Mouse (Mus musculus): Measurements from ENCODE around the gene Mcf2.
A peak's percentile ranks its signal among the peaks of the same experiment; 100 is the strongest.

Gene Mcf2

DNA sequence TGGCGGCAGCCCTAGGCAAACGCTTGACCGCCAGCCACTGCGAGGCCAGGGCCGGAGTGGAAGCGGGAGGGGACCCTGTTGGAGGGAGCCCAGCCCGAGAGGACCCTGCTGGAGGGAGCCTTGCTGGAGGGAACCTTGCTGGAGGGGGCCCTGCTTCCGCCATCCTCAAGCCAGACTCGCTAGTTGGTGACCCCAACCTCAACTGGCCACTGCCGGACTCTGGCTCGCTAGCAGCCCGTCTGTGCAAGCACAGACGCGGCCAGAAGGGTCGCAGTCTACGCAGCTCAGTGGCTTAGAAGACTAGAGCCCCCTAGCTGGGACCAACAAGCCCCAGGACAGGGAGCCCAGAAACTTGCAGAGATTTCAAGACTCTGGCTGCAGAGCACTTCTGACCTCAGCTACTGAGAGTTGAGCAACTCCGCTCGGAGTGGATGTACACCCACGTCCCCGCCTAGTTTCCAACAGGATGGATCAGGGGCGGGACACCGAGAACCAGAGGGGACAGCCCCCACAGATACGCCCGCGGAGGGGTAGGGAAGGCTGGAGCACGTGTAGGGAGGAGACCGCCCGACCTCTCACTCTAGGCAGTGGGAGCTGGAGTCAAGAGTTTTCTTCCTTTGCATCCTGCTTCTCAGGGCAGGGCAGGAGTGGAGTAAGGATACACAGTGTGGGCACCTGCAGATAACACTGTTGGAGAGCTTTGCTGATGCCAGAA is at the start of gene Mcf2:
Gene Mcf2 (minus strand): TSS at position 346 of the 715 bp plus-strand sequence.
- DNase-seq (ENCODE audit: low spot score in 2 of 2), result no peak

DNA sequence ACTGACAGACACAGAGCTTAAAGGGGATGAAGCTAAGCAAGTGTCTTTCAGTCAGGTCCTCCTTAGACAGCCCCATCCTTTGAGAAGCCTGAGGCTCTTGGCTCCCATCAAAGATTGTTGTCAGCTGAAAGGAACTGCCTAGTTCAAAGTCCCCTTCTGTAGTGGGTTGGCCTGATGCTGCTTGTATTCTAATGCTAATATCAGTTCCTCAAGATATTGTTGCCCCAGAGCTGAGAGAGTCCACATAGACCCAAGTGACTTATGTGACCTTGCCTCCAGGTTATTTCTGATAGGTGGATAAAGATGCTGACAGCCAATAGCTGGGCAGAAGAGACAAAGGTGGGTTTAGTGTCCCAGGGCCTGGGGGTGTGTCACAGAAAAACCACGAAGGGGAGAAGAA is 8.8 kb upstream of the Mcf2 start:
- DNase-seq (ENCODE audit: low spot score in 2 of 2), result no peak

DNA sequence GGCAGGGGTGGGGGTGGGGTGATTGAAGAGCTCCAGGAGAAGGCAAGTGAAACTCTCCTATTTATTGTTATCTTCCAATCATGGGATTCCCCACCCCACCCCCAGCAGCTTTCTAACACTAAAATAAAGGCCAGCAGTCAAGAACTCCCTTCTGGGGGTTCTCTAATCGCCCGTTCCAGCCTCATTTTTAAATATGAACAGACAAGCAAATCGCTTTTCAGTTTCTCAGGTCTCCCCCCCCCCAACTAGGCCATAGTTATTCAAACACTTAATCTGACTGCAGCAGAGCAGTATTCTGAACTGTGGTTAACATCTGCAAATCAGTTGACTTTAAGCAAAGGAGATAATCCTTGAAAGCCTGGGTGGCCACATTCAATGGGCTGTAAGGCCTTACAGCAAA is 3.7 kb upstream of the Mcf2 start:
- no peak for DNase-seq (ENCODE audit: low spot score in 2 of 2)

DNA sequence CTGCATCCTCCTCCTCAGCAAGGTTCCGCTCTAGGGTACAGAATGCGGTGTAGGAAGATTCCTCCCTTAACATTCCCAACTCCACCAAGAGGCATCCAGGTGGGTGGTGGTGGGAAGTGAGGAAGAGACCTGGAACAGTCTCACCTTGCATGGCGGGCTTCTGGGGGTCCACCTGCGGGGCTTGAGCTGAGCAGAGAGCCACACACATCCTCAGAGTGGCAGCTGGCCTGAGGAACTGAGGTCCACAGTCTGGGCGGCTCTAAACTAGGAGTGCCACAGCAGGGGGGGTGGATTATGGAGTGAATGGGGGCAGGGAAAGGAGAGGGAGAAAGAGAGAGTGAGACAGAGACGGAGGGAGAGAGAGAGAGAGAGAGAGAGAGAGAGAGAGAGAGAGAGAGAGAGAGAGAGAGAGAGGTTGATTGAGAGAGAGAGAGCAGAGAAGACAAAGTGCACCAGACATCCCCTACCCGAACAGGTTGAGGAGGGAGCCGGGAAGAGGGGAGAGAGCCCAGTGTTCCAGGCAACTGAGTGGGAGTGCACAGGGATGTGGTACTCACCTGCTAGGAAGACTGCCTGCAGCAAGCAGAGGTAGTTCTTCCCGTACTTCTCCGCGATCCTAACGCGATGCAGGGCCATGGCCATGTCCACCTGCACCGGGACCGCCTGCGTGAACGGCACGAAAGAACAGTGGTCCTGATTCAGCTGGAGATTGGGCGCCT is 705 bp downstream of the Mcf2 start:
- DNase-seq (ENCODE audit: low spot score in 2 of 2), result no peak

DNA sequence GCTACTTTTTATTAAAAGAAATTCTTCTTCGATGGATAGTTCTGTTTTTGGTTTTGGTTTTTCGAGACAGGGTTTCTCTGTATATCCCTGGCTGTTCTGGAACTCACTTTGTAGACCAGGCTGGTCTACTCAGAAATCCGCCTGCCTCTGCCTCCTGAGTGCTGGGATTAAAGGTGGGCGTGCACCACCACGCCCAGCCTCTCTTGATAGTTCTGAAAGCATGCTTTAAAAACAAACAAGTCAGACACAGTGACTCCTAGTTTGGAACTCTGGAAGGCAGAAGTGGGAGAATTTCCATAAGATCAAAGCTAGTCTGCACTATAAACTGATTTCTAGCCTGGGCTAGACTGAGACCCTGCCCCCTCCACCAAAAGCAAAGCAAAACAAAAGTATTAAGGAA is 8.8 kb downstream of the Mcf2 start:
- no peak for DNase-seq (ENCODE audit: low spot score in 2 of 2)

DNA sequence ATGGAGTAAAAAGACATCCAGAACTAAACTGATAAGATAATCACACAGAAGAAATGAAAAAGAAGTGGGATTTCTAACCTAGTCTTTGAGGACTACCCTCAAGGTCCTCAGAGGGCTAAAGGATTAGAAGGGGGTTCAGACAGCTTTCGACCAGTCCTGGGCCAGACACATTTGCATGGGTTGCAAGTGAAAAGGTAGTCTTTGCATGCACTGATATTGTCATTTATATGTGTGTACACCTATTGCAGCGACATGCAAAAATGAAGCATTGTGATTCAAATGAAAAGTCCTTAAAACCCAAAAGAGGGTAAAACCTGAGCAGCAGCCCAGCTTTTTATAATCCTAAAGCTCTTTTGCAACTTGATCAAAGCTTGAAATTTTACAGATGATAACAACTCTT is 9.4 kb downstream of the Mcf2 start:
- DNase-seq (ENCODE audit: low spot score in 2 of 2), result no peak

DNA sequence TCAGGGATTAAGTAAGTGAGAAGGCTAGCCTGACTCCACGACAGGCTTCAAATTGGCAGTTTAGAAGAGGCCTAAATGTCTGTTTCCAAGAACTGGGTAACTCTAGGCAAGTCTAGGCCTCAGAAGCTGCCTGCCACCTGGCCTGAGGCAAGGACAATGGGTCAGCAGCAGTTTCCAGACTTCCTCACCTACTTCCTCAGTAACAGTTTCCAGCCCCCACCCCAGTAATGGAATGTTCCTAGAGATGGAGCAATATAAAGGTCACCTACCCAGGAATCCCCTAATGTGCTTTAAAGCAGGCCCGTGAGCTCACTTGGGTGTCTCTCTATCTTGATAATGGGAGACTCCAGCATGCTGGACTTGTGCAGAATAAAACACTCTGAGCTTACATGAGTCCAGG is 10.1 kb downstream of the Mcf2 start:
- no peak for DNase-seq (ENCODE audit: low spot score in 2 of 2)

DNA sequence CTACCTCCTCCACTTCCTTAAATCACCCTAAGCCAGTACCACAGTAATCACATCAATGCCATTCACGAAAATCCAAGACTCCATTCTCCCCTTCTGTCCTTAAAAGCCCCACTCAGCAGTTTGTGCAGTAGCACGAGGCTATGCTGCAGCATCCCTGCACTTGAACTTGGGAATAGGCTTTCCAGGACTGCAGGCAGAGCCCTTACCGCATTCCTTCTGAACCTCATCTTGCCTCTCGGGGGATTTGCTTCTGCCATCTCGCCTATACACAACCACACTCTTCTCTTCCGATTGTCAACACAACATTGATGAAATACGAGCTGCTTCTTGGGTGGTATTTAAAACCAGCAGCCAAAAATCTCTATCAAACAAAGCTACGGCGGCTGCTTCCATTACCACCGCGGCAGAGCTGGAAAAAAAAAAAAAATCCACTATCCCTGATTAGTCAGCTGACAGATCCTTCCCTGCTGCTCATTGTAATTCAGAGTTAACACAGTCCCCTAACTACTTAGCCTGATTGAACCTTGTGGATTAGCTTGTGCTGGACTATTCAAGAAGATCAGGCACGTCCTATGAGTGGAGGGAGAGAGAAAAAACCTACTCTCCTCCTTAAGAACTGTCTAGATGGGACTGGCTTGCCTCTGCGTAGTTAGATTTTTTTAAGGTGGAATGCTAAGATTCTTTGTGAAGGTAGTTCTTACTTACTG is 31.5 kb downstream of the Mcf2 start:
- no peak for DNase-seq (ENCODE audit: low spot score in 2 of 2)

DNA sequence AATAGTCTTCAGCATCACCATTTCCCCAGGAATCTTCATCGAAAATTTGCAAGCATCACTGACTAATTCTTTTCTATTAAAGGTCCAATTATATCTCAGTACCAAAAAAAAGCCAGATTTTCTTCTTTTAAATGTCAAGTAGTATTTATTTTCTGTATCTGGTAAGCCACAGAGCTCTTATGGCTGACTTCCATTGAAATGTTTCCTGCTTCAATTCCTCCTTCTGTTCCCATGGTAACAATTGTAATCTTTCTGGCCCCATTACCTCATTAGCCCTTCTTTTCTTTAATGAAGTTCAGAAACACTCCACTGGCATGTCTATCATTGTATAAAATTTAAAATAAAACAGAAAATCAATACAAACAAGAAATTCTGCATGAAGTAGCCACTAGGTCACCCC is 103.5 kb downstream of the Mcf2 start:
- no peak for DNase-seq (ENCODE audit: low spot score in 2 of 2)

DNA sequence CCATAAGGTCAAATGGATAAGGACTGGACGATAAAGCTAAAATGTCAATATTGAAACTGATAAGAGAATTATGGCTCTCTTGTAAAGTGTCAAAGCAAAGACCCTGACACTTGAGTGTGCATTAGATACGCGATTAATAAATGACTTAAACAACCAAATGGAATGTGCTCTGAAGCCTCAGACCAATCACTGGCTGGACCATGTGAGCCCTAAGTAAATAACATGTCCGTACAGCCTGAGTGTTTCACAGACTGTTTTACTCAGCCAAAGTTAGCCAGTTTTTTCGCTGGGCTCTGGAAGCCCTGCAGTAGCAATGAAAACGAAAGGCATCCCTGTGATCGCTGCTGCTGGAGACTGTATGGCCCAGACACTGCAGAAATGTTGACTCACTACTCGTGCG is 123.7 kb downstream of the Mcf2 start:
- no peak for DNase-seq (ENCODE audit: low spot score in 2 of 2)

DNA sequence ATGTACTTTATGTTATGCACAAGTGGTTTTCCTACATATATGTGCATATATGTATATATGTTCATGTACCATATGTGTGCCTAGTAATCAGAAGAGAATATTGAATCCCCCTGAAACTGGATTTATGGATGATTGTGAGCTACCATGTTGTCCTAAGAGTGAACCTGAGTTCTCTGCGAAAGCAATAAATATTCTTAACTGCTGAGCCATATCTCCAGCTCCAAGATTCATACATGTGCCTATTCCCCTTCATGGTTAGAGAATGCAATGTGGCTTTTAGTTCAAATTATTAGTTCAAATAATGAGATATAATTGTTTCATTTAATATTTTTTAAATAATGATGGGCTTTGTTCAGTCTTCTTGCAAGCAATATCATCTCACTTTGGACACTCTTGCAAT is 124.1 kb downstream of the Mcf2 start:
- DNase-seq (ENCODE audit: low spot score in 2 of 2), result no peak

DNA sequence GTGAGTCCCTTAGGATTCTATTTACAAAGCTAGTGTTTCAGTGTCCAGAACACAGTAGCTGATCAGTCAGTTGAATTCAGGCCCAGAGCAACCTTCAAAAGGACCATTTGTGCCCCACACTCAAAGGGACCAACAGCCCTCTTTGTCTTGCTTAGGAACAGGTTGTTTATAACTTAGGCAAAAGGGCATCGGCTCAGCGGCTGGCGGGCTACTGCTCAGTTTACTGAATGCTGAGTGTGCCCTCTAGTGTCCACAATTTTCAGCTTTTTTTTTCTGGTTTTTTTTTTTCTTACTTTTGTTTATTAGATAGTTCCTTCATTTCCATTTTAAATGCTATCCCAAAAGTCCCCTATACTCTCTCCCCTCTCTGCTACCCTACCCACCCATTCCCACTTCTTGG is 152.2 kb downstream of the Mcf2 start:
- no peak for DNase-seq (ENCODE audit: low spot score in 2 of 2)

DNA sequence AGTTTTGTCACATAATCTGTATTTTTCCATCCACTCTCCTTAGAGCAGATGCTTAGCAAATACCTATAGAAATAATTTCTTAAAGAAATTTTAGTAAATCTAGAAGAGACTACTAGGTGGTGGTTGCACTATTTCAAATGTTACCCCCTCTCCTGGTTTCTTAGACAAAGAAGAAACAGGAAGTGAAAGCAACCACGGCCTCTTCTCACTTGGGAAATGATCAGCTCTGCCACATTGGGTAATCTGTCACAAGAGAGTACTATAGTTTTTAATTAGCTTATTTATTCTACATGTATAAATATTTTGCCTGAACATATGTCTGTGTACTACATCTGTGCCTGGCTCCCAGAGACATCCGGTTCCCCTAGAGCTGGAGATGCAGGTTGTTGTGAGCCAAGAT is 157.3 kb downstream of the Mcf2 start:
- no peak for DNase-seq (ENCODE audit: low spot score in 2 of 2)

DNA sequence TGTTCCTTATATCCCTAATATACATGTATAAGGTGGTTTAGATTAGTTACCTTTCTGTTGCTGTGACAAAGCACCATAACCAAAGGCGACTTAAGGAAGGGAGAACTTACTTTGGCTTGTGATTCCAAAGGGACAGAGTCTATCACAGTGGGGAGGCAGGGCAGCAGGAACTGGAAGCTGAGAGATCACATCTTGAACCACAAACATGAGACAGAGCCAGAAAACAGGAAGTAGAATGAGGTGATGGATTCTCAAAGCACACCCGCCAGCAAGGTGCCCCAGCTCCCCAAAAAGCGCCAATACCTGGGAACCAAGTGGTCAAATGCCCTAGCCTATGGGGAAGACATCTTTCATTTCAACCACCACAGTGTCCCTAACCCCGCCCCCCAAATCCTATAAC is 157.9 kb downstream of the Mcf2 start:
- DNase-seq (ENCODE audit: low spot score in 2 of 2), result no peak

DNA sequence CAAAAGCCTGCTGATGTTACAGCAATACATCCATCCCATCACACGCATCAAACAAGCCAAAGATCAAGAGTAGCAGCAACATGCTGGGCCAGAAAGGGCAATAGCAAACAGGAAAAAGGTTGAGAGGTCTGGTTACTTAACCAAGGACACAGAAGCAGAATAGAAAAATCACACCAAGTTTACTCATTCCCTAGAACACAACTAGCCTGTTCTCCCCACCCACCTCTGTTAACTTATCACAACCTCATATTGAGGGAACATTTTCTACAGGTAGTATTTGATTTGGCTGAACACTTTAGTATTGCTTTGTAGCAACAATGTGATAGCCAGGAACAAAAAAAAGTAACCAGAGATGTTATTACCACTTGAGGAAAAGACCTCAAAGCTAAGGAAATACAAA is 164.3 kb downstream of the Mcf2 start:
- no peak for DNase-seq (ENCODE audit: low spot score in 2 of 2)

DNA sequence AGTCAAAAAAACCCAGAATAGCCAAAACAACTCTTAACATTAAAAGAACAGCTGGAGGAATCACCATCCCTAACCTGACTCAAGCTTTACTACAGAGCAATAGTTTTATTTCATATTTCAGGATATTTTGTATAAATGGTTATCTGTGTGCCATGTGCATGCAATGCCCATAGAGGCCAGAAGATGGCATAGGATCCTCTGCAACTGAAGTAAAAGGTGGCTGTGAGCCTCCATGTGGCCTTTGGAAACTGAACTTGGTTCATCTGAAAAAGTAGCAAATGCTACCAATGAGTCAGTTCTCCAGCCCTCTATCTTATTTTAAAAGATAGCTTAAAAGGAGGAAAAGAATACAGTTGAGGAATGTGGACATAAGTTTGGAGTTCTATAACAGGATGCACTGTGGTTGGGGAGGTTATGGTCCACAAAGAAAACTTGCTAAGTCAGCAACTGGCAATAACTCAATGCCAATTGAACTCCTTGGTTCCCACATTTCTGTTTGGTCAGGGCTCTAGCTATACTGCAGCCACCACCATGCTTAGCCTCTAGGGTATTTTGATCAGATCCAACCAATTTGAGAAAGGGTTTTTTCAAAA is 165.7 kb downstream of the Mcf2 start:
- DNase-seq (ENCODE audit: low spot score in 2 of 2), result peak in 1 of 2 experiments; percentile 10

All from heart, adult 9 months (tissue).